Mouse (Mus musculus): ENCODE measurements at regions not wholly inside any gene's neighbourhood (a gene's known extent, or its start where the extent isn't known, plus 50 kb on each side); places are given as distances from the start of the nearest gene placed in this dataset.

GRCm38 (mm10) chr6:103312149-103312548 lies 198.2 kb upstream of the Chl1 start:
- no peak for DNase-seq (ENCODE audit: low spot score in 2 of 2)

GRCm38 (mm10) chr6:103312935-103313334 lies 197.5 kb upstream of the Chl1 start:
- DNase-seq (ENCODE audit: low spot score in 2 of 2): no peak

GRCm38 (mm10) chr6:103318081-103318480 lies 192.3 kb upstream of the Chl1 start:
- no peak for DNase-seq (ENCODE audit: low spot score in 2 of 2)

GRCm38 (mm10) chr6:103318677-103319359 lies 191.6 kb upstream of the Chl1 start:
- no peak for DNase-seq (ENCODE audit: low spot score in 2 of 2)

GRCm38 (mm10) chr6:103319964-103320363 lies 190.4 kb upstream of the Chl1 start:
- DNase-seq (ENCODE audit: low spot score in 2 of 2): no peak

- no peak for DNase-seq (ENCODE audit: low spot score in 2 of 2)
Observed at GRCm38 (mm10) chr6:103320550-103320949, 189.8 kb upstream of the Chl1 start.

GRCm38 (mm10) chr6:103321058-103321457 lies 189.3 kb upstream of the Chl1 start:
- no peak for DNase-seq (ENCODE audit: low spot score in 2 of 2)

GRCm38 (mm10) chr6:103322442-103322841 lies 187.9 kb upstream of the Chl1 start:
- DNase-seq (ENCODE audit: low spot score in 2 of 2): no peak

GRCm38 (mm10) chr6:103335683-103336082 lies 174.7 kb upstream of the Chl1 start:
- no peak for DNase-seq (ENCODE audit: low spot score in 2 of 2)

GRCm38 (mm10) chr6:103339961-103340732 lies 170.2 kb upstream of the Chl1 start:
- no peak for DNase-seq (ENCODE audit: low spot score in 2 of 2)

GRCm38 (mm10) chr6:103343515-103343914 lies 166.9 kb upstream of the Chl1 start:
- no peak for DNase-seq (ENCODE audit: low spot score in 2 of 2)

GRCm38 (mm10) chr6:103344413-103344812 lies 166.0 kb upstream of the Chl1 start:
- no peak for DNase-seq (ENCODE audit: low spot score in 2 of 2)

- no peak for DNase-seq (ENCODE audit: low spot score in 2 of 2)
Observed at GRCm38 (mm10) chr6:103345195-103345594, 165.2 kb upstream of the Chl1 start.

- peak; percentile 18 to 25 for DNase-seq (ENCODE audit: low spot score in 2 of 2)
Observed at GRCm38 (mm10) chr6:103352405-103353124, 157.8 kb upstream of the Chl1 start.

GRCm38 (mm10) chr6:103353346-103353745 lies 157.0 kb upstream of the Chl1 start:
- DNase-seq (ENCODE audit: low spot score in 2 of 2): no peak

- DNase-seq (ENCODE audit: low spot score in 2 of 2): no peak
Observed at GRCm38 (mm10) chr6:103366782-103367491, 143.4 kb upstream of the Chl1 start.

GRCm38 (mm10) chr6:103374956-103375355 lies 135.4 kb upstream of the Chl1 start:
- DNase-seq (ENCODE audit: low spot score in 2 of 2): no peak

- DNase-seq (ENCODE audit: low spot score in 2 of 2): no peak
Observed at GRCm38 (mm10) chr6:103377277-103377676, 133.1 kb upstream of the Chl1 start.

GRCm38 (mm10) chr6:103378047-103378446 lies 132.3 kb upstream of the Chl1 start:
- no peak for DNase-seq (ENCODE audit: low spot score in 2 of 2)

GRCm38 (mm10) chr6:103381030-103381429 lies 129.4 kb upstream of the Chl1 start:
- DNase-seq (ENCODE audit: low spot score in 2 of 2): no peak

- no peak for DNase-seq (ENCODE audit: low spot score in 2 of 2)
Observed at GRCm38 (mm10) chr6:103381930-103382329, 128.5 kb upstream of the Chl1 start.

GRCm38 (mm10) chr6:103386591-103386990 lies 123.8 kb upstream of the Chl1 start:
- DNase-seq (ENCODE audit: low spot score in 2 of 2): no peak
